Mouse (Mus musculus) liver, embryonic 12.5 days (tissue): ENCODE data around the gene 2210408I21Rik. TPM values are rescaled to one million over a fixed set of nuclear protein-coding genes. Genes with fewer than 3 reads are reported as not detected.
"Not testable (repeated sequence)": the region's sequence is repeated elsewhere in the genome, so short reads cannot be mapped to it uniquely, and the experiment has no call there.

ENCODE experiments used
- ATAC-seq: fragments of 200-750 bp; cut with Nextera tagmentation; 2 replicates; pipeline ENCODE4 v1.8.0; 2017; ENCODE audit warnings: moderate number of reproducible peaks, mild to moderate bottlenecking, moderate library complexity
- H3K27ac ChIP-seq: fragments of 300-500 bp; sonication (generic); 2 replicates; pipeline ENCODE4 v1.5.1; 2016; ENCODE audit warnings: mild to moderate bottlenecking
- H3K27me3 ChIP-seq: fragments of 300-500 bp; sonication (generic); replicated peaks from 2 replicates; pipeline ENCODE4 v1.6.1; 2016; ENCODE audit warnings: mild to moderate bottlenecking, moderate library complexity
- H3K36me3 ChIP-seq: fragments of 300-500 bp; sonication (generic); 2 replicates; pipeline ENCODE4 v1.6.1; 2016; ENCODE audit warnings: mild to moderate bottlenecking, moderate library complexity
- H3K4me1 ChIP-seq: fragments of 300-500 bp; sonication (generic); 2 replicates; pipeline ENCODE4 v1.6.1; 2016
- H3K4me2 ChIP-seq: fragments of 300-500 bp; sonication (generic); 2 replicates; pipeline ENCODE4 v1.6.1; 2016; ENCODE audit warnings: mild to moderate bottlenecking, moderate library complexity
- H3K4me3 ChIP-seq: fragments of 300-500 bp; sonication (generic); 2 replicates; pipeline ENCODE4 v1.5.1; 2016; ENCODE audit warnings: mild to moderate bottlenecking, moderate library complexity
- H3K9ac ChIP-seq: fragments of 300-500 bp; sonication (generic); 2 replicates; pipeline ENCODE4 v1.6.1; 2016; ENCODE audit warnings: mild to moderate bottlenecking, moderate library complexity
- H3K9me3 ChIP-seq: fragments of 300-500 bp; sonication (generic); replicated peaks from 2 replicates; pipeline ENCODE4 v1.6.1; 2016; ENCODE audit warnings: mild to moderate bottlenecking, moderate library complexity
- WGBS: fragments of 180-500 bp; shearing (Covaris S2); methylation state at CpG from one replicate; pipeline ENCODE4 v1.1.7; 2016; ENCODE audit not compliant: insufficient replicate concordance; 5-methylcytosine and 5-hydroxymethylcytosine counted together
- polyA plus RNA-seq: library from polyadenylated mRNA; unstranded; fragments of >200 nt; fragmentation: Nextera tagmentation; extraction: Ambion mirVana; gene quantifications from 2 replicates; pipeline ENCODE4 v1.2.1, GENCODE M21; 2016

The 2210408I21Rik gene
- 3.4 and 4.1 TPM in 2 replicates for polyA plus RNA-seq

GRCm38 (mm10) chr13:77134931-77135620 is at the start of gene 2210408I21Rik, which contains the start of gene Slf1:
TSS of gene 2210408I21Rik (plus strand) at chr13:77135540.
TSS of gene Slf1 (minus strand) at chr13:77135473.
- Histone ChIP-seq H3K4me1 (peaks cover 6% of the 10 kb centered on the region; the same call in 1 of the 2 replicates), H3K4me3 (peak within 1 kb of the TSS; percentile 82), H3K9me3 (no peaks in the 10 kb centered on the region), H3K4me2 (peak within 1 kb of the TSS; percentile 72), H3K27ac (peak within 1 kb of the TSS; percentile 86), H3K27me3 (no peaks in the 10 kb centered on the region), H3K36me3 (no peaks in the 10 kb centered on the region), H3K9ac (peak within 1 kb of the TSS; percentile 87)
- peak; percentile 97 for ATAC-seq
- 0% methylated on average over 65 of the region's 65 CpGs for WGBS

GRCm38 (mm10) chr13:77092876-77093275 is 42.5 kb upstream of the 2210408I21Rik start:
- 78% methylated on average over 1 of the region's 1 CpGs for WGBS
- not testable (repeated sequence) for H3K4me2 ChIP-seq, H3K27me3 ChIP-seq, H3K27ac ChIP-seq, H3K4me1 ChIP-seq, H3K9ac ChIP-seq, ATAC-seq, H3K9me3 ChIP-seq, H3K4me3 ChIP-seq
- H3K36me3 ChIP-seq, result peaks cover 31% of the 10 kb centered on the region

GRCm38 (mm10) chr13:77107734-77108133 is 27.6 kb upstream of the 2210408I21Rik start:
- Histone ChIP-seq H3K27me3 (no peaks in the 10 kb centered on the region), H3K4me3 (no peak overlapping the region), H3K4me1 (no peaks in the 10 kb centered on the region), H3K27ac (no peak overlapping the region), H3K4me2 (no peak overlapping the region), H3K36me3 (peaks cover 14% of the 10 kb centered on the region), H3K9me3 (no peaks in the 10 kb centered on the region), H3K9ac (no peak overlapping the region)
- ATAC-seq, result no peak

GRCm38 (mm10) chr13:77118695-77119094 is 16.6 kb upstream of the 2210408I21Rik start:
- WGBS, result 75% methylated on average over 4 of the region's 4 CpGs
- Histone ChIP-seq H3K4me1 (peaks cover 6% of the 10 kb centered on the region; the same call in 1 of the 2 replicates), H3K36me3 (peaks cover 11% of the 10 kb centered on the region), H3K4me3 (no peak overlapping the region), H3K4me2 (no peak overlapping the region), H3K27me3 (no peaks in the 10 kb centered on the region), H3K9me3 (no peaks in the 10 kb centered on the region), H3K9ac (no peak overlapping the region), H3K27ac (no peak overlapping the region)
- peak; percentile 67; the same call in 1 of the 2 replicates for ATAC-seq

DNA sequence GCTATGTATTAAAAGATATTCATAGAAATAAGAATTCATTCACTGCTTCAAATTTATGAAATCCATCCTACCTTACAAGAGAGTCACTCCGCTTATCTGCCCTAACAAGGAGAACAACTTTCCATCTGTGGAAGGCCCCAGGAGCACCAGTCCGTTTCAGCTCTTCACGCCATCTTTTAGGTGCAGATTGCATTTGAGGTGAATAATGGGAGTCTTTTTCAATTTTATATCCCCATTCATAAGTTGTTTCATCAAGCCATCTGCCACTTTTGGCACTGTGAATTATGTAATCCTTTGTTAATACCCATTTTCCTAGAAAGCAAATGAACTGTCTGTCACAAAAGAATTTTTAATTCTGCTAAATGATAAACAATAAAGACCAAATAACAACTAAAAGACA is 10.2 kb upstream of the 2210408I21Rik start:
- no peak for ATAC-seq
- H3K9me3 ChIP-seq, result no peaks in the 10 kb centered on the region
- H3K9ac ChIP-seq, result no peak overlapping the region
- no peaks in the 10 kb centered on the region for H3K4me1 ChIP-seq
- H3K27ac ChIP-seq, result no peak overlapping the region
- H3K27me3 ChIP-seq, result no peaks in the 10 kb centered on the region
- no peak overlapping the region for H3K4me2 ChIP-seq
- WGBS, result 86% methylated on average over 3 of the region's 3 CpGs
- H3K4me3 ChIP-seq, result no peak overlapping the region
- peaks cover 18% of the 10 kb centered on the region for H3K36me3 ChIP-seq

DNA sequence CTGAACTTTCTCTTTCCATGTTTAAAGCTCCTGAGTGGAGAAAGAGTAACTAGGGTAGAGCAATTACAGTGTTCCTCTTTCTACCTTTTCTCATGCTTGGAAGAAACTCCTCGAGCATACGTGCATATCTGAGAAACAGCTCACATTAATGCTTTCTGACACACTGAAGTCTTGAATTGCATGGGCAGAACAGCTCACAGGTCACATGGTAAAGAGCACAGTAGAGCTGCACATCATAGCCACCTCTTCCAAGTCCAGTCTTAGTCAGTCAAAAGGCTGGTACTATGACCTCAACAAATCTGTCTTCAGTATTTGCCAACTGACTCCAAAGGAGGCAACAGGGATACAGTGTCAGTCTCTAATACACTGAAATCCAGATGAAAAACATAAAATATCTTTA is 7.1 kb upstream of the 2210408I21Rik start:
- ATAC-seq, result no peak
- 75% methylated on average over 2 of the region's 2 CpGs for WGBS
- H3K36me3 ChIP-seq, result peaks cover 10% of the 10 kb centered on the region
- H3K9me3 ChIP-seq, result no peaks in the 10 kb centered on the region
- H3K4me3 ChIP-seq, result no peak overlapping the region
- H3K9ac ChIP-seq, result no peak overlapping the region
- no peak overlapping the region for H3K4me2 ChIP-seq
- H3K4me1 ChIP-seq, result no peaks in the 10 kb centered on the region
- H3K27me3 ChIP-seq, result no peaks in the 10 kb centered on the region
- no peak overlapping the region for H3K27ac ChIP-seq

DNA sequence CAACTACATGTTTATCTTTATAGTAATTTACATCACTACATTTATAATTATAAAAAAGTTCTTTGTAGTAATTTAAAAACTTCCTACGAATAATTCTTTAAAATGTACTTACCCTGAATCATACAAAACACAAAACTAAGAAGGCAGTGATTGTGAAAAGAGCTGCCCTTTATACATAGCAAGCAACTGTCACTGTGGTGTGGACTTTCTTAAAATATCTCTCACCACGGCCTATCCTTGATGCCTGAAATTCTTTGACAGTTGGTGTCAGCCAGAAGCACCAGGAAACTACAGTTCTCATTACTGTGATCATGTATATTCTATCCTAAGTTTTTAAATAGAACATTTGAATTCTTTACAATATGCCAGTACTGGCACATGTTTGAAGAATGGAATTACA is 4.2 kb upstream of the 2210408I21Rik start:
- Histone ChIP-seq H3K27me3 (no peaks in the 10 kb centered on the region), H3K9me3 (no peaks in the 10 kb centered on the region), H3K9ac (no peak overlapping the region), H3K4me1 (peaks cover 2% of the 10 kb centered on the region; the same call in 1 of the 2 replicates), H3K36me3 (no peaks in the 10 kb centered on the region), H3K27ac (no peak overlapping the region), H3K4me2 (no peak overlapping the region), H3K4me3 (no peak overlapping the region)
- no peak for ATAC-seq
- WGBS, result 54% methylated on average over 2 of the region's 2 CpGs

DNA sequence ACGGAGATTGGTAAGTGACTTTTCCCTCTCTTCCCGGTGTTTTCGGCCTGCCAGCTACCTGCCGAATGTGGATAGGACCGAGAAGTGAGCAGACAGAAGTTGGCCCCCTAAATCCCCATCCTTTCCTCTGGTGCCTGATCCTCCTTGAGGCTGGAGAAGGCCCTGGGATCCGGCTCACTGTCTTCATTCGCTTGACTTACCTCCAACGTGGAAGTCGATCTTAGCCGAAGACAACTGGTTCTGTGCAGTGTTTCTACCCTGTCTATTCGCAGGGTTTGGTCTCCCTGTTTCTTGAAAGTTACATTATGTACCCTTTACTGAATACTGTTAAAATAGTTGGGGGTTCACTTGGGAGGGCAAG is 261 bp downstream of the 2210408I21Rik start:
- Histone ChIP-seq H3K4me2 (peak overlapping the region; percentile 72), H3K9ac (peak overlapping the region; percentile 87), H3K4me3 (peak overlapping the region; percentile 82), H3K36me3 (no peaks in the 10 kb centered on the region), H3K4me1 (peaks cover 6% of the 10 kb centered on the region; the same call in 1 of the 2 replicates), H3K27me3 (no peaks in the 10 kb centered on the region), H3K27ac (peak overlapping the region; percentile 86), H3K9me3 (no peaks in the 10 kb centered on the region)
- peak; percentile 69 for ATAC-seq
- 0% methylated on average over 11 of the region's 11 CpGs for WGBS

DNA sequence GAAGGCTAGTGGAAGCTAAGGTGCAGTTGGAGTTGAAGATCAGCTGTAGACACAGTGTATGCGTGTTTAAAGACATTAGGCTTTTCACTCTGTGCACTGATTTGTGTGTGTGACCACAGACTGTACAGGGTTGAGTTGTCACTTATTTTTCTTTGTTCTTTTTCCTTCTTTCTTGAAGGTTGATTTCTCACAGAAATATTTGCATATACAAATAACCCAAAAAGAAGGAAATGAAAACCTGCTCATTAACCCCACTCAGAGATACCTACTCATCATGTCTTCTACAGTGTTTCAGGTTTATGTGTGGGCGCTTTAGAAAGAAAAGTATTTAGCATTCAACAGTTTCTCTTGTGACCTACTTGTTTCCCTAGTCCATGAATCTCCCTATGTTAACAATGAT is 5.5 kb downstream of the 2210408I21Rik start:
- Histone ChIP-seq H3K4me1 (peaks cover 6% of the 10 kb centered on the region; the same call in 1 of the 2 replicates), H3K9ac (no peak overlapping the region), H3K4me3 (no peak overlapping the region), H3K27ac (no peak overlapping the region), H3K27me3 (no peaks in the 10 kb centered on the region), H3K4me2 (no peak overlapping the region), H3K36me3 (no peaks in the 10 kb centered on the region), H3K9me3 (no peaks in the 10 kb centered on the region)
- 66% methylated on average over 2 of the region's 2 CpGs for WGBS
- ATAC-seq, result no peak

DNA sequence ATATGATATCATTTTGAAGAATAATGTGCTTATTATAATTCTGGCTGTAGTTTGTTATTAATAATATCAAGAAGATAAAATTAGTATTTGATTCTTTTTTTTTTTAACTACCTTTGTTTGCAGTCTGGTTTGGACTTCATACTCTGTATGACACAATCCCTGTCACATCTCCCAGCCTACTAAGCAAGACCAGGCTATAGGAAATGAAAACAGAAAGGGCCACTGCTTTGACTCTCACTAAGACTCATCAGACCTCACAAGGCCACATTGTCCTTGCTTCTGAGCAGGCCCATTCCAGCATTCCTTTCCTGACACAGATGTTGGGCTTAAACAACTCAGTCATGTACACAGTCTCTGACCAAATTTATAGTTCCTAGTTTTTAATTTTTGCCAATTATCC is 42.6 kb downstream of the 2210408I21Rik start:
- H3K4me1 ChIP-seq, result no peaks in the 10 kb centered on the region
- ATAC-seq, result no peak
- H3K4me3 ChIP-seq, result no peak overlapping the region
- H3K9ac ChIP-seq, result no peak overlapping the region
- H3K27me3 ChIP-seq, result no peaks in the 10 kb centered on the region
- no peaks in the 10 kb centered on the region for H3K9me3 ChIP-seq
- H3K36me3 ChIP-seq, result no peaks in the 10 kb centered on the region
- no peak overlapping the region for H3K27ac ChIP-seq
- no peak overlapping the region for H3K4me2 ChIP-seq

GRCm38 (mm10) chr13:77190606-77191005 is 55.3 kb downstream of the 2210408I21Rik start:
- Histone ChIP-seq H3K4me2 (no peak overlapping the region), H3K4me3 (no peak overlapping the region), H3K36me3 (no peaks in the 10 kb centered on the region), H3K4me1 (no peaks in the 10 kb centered on the region), H3K9ac (no peak overlapping the region), H3K27me3 (no peaks in the 10 kb centered on the region), H3K27ac (no peak overlapping the region), H3K9me3 (no peaks in the 10 kb centered on the region)
- no peak for ATAC-seq
- WGBS, result 78% methylated on average over 8 of the region's 8 CpGs

DNA sequence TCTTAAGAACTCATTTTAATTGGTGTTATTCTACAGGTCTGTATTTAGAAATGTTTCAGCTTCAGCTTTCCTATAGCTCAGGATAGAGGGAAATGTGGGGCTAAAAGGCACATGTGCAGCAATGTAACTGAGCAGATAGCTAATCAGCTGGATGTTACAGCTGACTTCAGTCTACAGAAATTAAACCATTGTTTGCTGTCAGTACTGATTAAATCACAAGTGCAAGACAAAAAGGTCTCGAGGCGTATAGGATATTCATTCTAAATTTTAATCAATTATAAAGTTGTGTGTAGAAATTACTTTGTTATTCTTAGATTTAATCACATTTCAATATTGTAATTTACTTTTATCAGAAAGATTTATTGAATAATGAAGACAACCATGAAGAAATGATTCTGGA is 56.9 kb downstream of the 2210408I21Rik start:
- Histone ChIP-seq H3K4me2 (no peak overlapping the region), H3K27ac (no peak overlapping the region), H3K27me3 (no peaks in the 10 kb centered on the region), H3K9ac (no peak overlapping the region), H3K4me1 (no peaks in the 10 kb centered on the region), H3K36me3 (no peaks in the 10 kb centered on the region), H3K4me3 (no peak overlapping the region), H3K9me3 (no peaks in the 10 kb centered on the region)
- 66% methylated on average over 2 of the region's 2 CpGs for WGBS
- ATAC-seq, result no peak
